Mouse (Mus musculus) midbrain, embryonic 12.5 days (tissue): ENCODE results near the gene Ipmk. TPM values are rescaled to one million over a fixed set of nuclear protein-coding genes. Genes with fewer than 3 reads are reported as not detected.
A peak's percentile ranks its signal among the peaks of the same experiment; 100 is the strongest.

Source experiments
- ATAC-seq: fragments of 200-750 bp; cut with Nextera tagmentation; 2 replicates; pipeline ENCODE4 v1.8.0; 2017; ENCODE audit warnings: low read depth, moderate TSS enrichment, moderate library complexity; ENCODE audit not compliant: low FRiP score
- H3K27ac ChIP-seq: fragments of 300-500 bp; sonication (generic); replicated peaks from 2 replicates; pipeline ENCODE4 v1.5.1; 2016; ENCODE audit warnings: mild to moderate bottlenecking
- H3K27me3 ChIP-seq: fragments of 300-500 bp; sonication (generic); 2 replicates; pipeline ENCODE4 v1.6.1; 2016; ENCODE audit warnings: mild to moderate bottlenecking
- H3K36me3 ChIP-seq: fragments of 300-500 bp; sonication (generic); 2 replicates; pipeline ENCODE4 v1.6.1; 2016
- H3K4me1 ChIP-seq: fragments of 300-500 bp; sonication (generic); 2 replicates; pipeline ENCODE4 v1.6.1; 2016
- H3K4me2 ChIP-seq: fragments of 300-500 bp; sonication (generic); replicated peaks from 2 replicates; pipeline ENCODE4 v1.6.1; 2016; ENCODE audit warnings: mild to moderate bottlenecking, moderate library complexity
- H3K4me3 ChIP-seq: fragments of 300-500 bp; sonication (generic); 2 replicates; pipeline ENCODE4 v1.5.1; 2016; ENCODE audit warnings: mild to moderate bottlenecking
- H3K9ac ChIP-seq: fragments of 300-500 bp; sonication (generic); replicated peaks from 2 replicates; pipeline ENCODE4 v1.6.1; 2016; ENCODE audit warnings: mild to moderate bottlenecking, moderate library complexity
- H3K9me3 ChIP-seq: fragments of 300-500 bp; sonication (generic); 2 replicates; pipeline ENCODE4 v1.6.1; 2016; ENCODE audit warnings: mild to moderate bottlenecking
- WGBS: fragments of 180-500 bp; shearing (Covaris S2); methylation state at CpG from one replicate; pipeline ENCODE4 v1.1.7; 2016; 5-methylcytosine and 5-hydroxymethylcytosine counted together
- polyA plus RNA-seq: library from polyadenylated mRNA; unstranded; fragments of >200 nt; fragmentation: Nextera tagmentation; extraction: Ambion mirVana; gene quantifications from 2 replicates; pipeline ENCODE4 v1.2.1, GENCODE M21; 2016

Ipmk gene
- polyA plus RNA-seq, 1 experiment from 2014 or later: 24.4 TPM

DNA sequence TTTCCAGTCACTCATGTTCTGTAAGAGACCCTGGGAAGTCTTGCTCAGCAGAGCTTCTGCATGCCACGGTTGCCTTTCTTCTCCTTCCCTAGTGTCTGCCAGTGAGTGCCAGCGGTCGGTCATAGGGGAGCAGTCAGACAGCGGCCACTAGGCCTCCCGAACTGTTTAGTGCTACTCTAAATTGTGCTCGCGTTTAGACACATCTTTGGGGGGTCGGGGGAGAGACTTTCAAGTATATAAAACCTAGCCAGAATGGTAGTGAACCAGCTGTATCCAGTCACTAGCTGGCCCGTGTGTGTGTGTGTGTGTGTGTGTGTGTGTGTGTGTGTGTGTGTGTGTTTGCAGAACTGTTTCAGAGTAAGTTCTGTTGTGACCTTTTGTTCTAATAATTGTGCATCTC is 6.3 kb downstream of the Ipmk start:
- Histone ChIP-seq H3K27me3 (no peaks in the 10 kb centered on the region), H3K36me3 (no peaks in the 10 kb centered on the region), H3K4me2 (no peak overlapping the region), H3K9me3 (no peaks in the 10 kb centered on the region), H3K4me1 (peaks cover 6% of the 10 kb centered on the region), H3K9ac (no peak overlapping the region), H3K4me3 (no peak overlapping the region), H3K27ac (no peak overlapping the region)
- ATAC-seq: no peak
- WGBS: 83% methylated on average over 9 of the region's 9 CpGs

GRCm38 (mm10) chr10:71354947-71355346 is 7.4 kb downstream of the Ipmk start:
- Histone ChIP-seq H3K9ac (no peak overlapping the region), H3K4me3 (no peak overlapping the region), H3K27me3 (no peaks in the 10 kb centered on the region), H3K4me2 (no peak overlapping the region), H3K4me1 (no peaks in the 10 kb centered on the region), H3K27ac (no peak overlapping the region), H3K36me3 (no peaks in the 10 kb centered on the region), H3K9me3 (no peaks in the 10 kb centered on the region)
- 91% methylated on average over 12 of the region's 12 CpGs for WGBS
- no peak for ATAC-seq

DNA sequence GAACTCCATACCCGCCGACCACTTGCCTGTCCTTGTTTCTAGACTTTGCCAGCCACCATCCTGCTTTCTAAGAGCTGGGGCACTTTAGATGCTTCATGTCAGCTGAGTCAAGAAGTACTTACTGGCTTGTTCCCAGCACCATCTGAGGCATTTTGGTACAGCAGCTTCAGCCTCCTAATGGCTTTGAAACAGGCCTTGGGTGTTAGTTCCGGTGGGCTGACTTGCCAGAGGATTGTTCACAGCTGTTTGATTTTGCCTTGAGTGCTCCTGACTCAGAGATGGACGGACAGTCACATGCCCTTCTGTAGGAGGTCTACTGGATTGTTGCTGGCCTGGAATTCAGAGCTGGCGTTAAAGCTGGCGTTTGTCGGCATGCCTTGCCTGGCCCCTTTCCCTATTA is 13.5 kb downstream of the Ipmk start:
- 67% methylated on average over 7 of the region's 7 CpGs for WGBS

GRCm38 (mm10) chr10:71361836-71362562 is 14.4 kb downstream of the Ipmk start:
- Histone ChIP-seq H3K9ac (no peak overlapping the region; the same call in 1 of the 2 replicates), H3K27ac (0 out of 2 replicates have a peak overlapping the region, but pooled peaks have one; percentile 6), H3K9me3 (no peaks in the 10 kb centered on the region), H3K36me3 (0 out of 2 replicates have a peak, but pooled peaks cover 13% of the 10 kb centered on the region), H3K27me3 (no peaks in the 10 kb centered on the region), H3K4me1 (peaks cover 12% of the 10 kb centered on the region), H3K4me3 (0 out of 2 replicates have a peak overlapping the region, but pooled peaks have one; percentile 12), H3K4me2 (peak overlapping the region; percentile 28)
- no peak for ATAC-seq
- 22% methylated on average over 18 of the region's 18 CpGs for WGBS

More for the DNA sequence above, 13.5 kb downstream of the Ipmk start:
- Histone ChIP-seq H3K4me1 (peaks cover 12% of the 10 kb centered on the region), H3K9ac (no peak overlapping the region), H3K27me3 (no peaks in the 10 kb centered on the region), H3K4me2 (no peak overlapping the region), H3K4me3 (no peak overlapping the region), H3K27ac (no peak overlapping the region), H3K36me3 (0 out of 2 replicates have a peak, but pooled peaks cover 7% of the 10 kb centered on the region), H3K9me3 (no peaks in the 10 kb centered on the region)
- no peak for ATAC-seq

GRCm38 (mm10) chr10:71363440-71363839 is 15.9 kb downstream of the Ipmk start:
- Histone ChIP-seq H3K4me2 (no peak overlapping the region), H3K9me3 (no peaks in the 10 kb centered on the region), H3K9ac (no peak overlapping the region), H3K27ac (no peak overlapping the region), H3K4me3 (no peak overlapping the region), H3K27me3 (no peaks in the 10 kb centered on the region), H3K4me1 (peaks cover 12% of the 10 kb centered on the region), H3K36me3 (0 out of 2 replicates have a peak, but pooled peaks cover 13% of the 10 kb centered on the region)
- WGBS: 84% methylated on average over 8 of the region's 8 CpGs
- ATAC-seq: no peak

DNA sequence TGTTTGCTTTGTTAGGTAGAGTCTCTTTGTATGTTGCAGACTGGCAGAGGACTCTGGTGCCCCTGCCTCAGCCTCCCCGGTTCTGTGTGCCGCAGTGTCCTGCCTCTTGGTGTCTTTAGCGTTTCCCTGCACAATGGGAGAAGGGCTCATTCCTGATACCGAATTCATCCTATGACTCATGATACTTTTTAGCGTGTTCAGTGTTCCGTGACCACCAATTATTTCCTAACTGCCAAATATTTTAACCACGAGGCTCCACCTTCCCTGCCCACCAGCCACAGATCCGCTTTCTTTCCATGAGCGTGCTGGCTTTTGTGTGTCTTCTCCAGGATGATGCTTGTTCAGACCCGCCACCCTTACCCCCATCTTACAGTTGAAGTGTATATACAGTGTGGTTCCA is 16.3 kb downstream of the Ipmk start:
- Histone ChIP-seq H3K27ac (no peak overlapping the region), H3K9ac (no peak overlapping the region), H3K4me2 (no peak overlapping the region), H3K4me1 (peaks cover 12% of the 10 kb centered on the region), H3K27me3 (no peaks in the 10 kb centered on the region), H3K36me3 (0 out of 2 replicates have a peak, but pooled peaks cover 13% of the 10 kb centered on the region), H3K4me3 (no peak overlapping the region), H3K9me3 (no peaks in the 10 kb centered on the region)
- no peak for ATAC-seq
- 88% methylated on average over 10 of the region's 10 CpGs for WGBS

GRCm38 (mm10) chr10:71368128-71368940 is 20.8 kb downstream of the Ipmk start:
- H3K27ac ChIP-seq: no peak overlapping the region
- no peak for ATAC-seq
- no peak overlapping the region for H3K9ac ChIP-seq
- no peak overlapping the region for H3K4me3 ChIP-seq
- H3K9me3 ChIP-seq: no peaks in the 10 kb centered on the region
- H3K27me3 ChIP-seq: no peaks in the 10 kb centered on the region
- no peak overlapping the region for H3K4me2 ChIP-seq
- H3K36me3 ChIP-seq: 0 out of 2 replicates have a peak, but pooled peaks cover 28% of the 10 kb centered on the region
- WGBS: 88% methylated on average over 16 of the region's 16 CpGs
- no peaks in the 10 kb centered on the region for H3K4me1 ChIP-seq

- H3K36me3 ChIP-seq: 0 out of 2 replicates have a peak, but pooled peaks cover 32% of the 10 kb centered on the region
- 94% methylated on average over 3 of the region's 3 CpGs for WGBS
- ATAC-seq: no peak
Observed at GRCm38 (mm10) chr10:71369466-71369865, 21.9 kb downstream of the Ipmk start.

GRCm38 (mm10) chr10:71371881-71372280 is 24.3 kb downstream of the Ipmk start:
- 87% methylated on average over 6 of the region's 6 CpGs for WGBS
- H3K36me3 ChIP-seq: peaks cover 27% of the 10 kb centered on the region
- no peak overlapping the region for H3K4me2 ChIP-seq
- H3K9me3 ChIP-seq: no peaks in the 10 kb centered on the region
- H3K27ac ChIP-seq: no peak overlapping the region
- H3K27me3 ChIP-seq: no peaks in the 10 kb centered on the region
- no peak for ATAC-seq
- no peak overlapping the region for H3K4me3 ChIP-seq
- no peaks in the 10 kb centered on the region for H3K4me1 ChIP-seq
- H3K9ac ChIP-seq: no peak overlapping the region

More at GRCm38 (mm10) chr10:71369466-71369865, 21.9 kb downstream of the Ipmk start:
- no peak overlapping the region for H3K27ac ChIP-seq
- no peaks in the 10 kb centered on the region for H3K27me3 ChIP-seq
- H3K4me1 ChIP-seq: no peaks in the 10 kb centered on the region
- no peak overlapping the region for H3K4me2 ChIP-seq
- no peak overlapping the region for H3K9ac ChIP-seq
- H3K4me3 ChIP-seq: no peak overlapping the region
- H3K9me3 ChIP-seq: no peaks in the 10 kb centered on the region

GRCm38 (mm10) chr10:71373706-71374105 is 26.1 kb downstream of the Ipmk start:
- H3K27ac ChIP-seq: no peak overlapping the region
- no peak for ATAC-seq
- no peak overlapping the region for H3K4me3 ChIP-seq
- no peak overlapping the region for H3K9ac ChIP-seq
- WGBS: 94% methylated on average over 11 of the region's 11 CpGs
- H3K9me3 ChIP-seq: no peaks in the 10 kb centered on the region
- no peak overlapping the region for H3K4me2 ChIP-seq
- no peaks in the 10 kb centered on the region for H3K4me1 ChIP-seq
- H3K36me3 ChIP-seq: peaks cover 35% of the 10 kb centered on the region
- H3K27me3 ChIP-seq: no peaks in the 10 kb centered on the region

DNA sequence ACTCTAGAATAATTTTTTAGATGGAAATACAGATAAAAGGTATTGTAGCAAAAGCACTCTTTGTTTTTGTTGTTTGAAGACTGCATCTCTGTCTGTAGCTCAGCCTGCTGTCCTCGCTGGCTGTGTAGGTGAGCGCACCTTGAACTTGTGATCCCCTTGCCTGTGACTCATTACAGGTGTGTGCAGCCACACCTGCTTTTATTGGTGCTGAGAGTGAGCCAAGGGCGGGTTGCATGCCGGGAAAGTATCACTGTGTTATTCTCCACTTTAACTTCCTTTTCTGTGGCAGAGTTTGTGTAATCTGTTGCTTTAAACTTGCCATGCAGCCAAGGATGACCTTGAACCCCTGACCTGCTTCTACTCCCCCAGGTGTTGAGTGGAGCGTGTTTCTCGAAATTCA is 28.5 kb downstream of the Ipmk start:
- H3K36me3 ChIP-seq: peaks cover 43% of the 10 kb centered on the region
- ATAC-seq: no peak
- no peak overlapping the region for H3K4me2 ChIP-seq
- no peaks in the 10 kb centered on the region for H3K27me3 ChIP-seq
- H3K9me3 ChIP-seq: no peaks in the 10 kb centered on the region
- no peak overlapping the region for H3K27ac ChIP-seq
- H3K9ac ChIP-seq: no peak overlapping the region
- H3K4me3 ChIP-seq: no peak overlapping the region
- H3K4me1 ChIP-seq: no peaks in the 10 kb centered on the region
- 93% methylated on average over 6 of the region's 6 CpGs for WGBS

- Histone ChIP-seq H3K36me3 (peaks cover 39% of the 10 kb centered on the region), H3K4me1 (no peaks in the 10 kb centered on the region), H3K27ac (no peak overlapping the region), H3K9me3 (no peaks in the 10 kb centered on the region), H3K9ac (no peak overlapping the region), H3K4me2 (no peak overlapping the region), H3K27me3 (no peaks in the 10 kb centered on the region), H3K4me3 (no peak overlapping the region)
- ATAC-seq: no peak
- WGBS: 95% methylated on average over 7 of the region's 7 CpGs
Observed at GRCm38 (mm10) chr10:71380406-71380805, 32.8 kb downstream of the Ipmk start.
